Mouse (Mus musculus) E14TG2a.4 (cell line): Measurements from ENCODE around the gene Robo1.

ENCODE experiments used
- H3K27me3 ChIP-seq: 2 replicates; pipeline ENCODE4 v1.6.1; 2014; ENCODE audit warnings: low read length, control low read depth; ENCODE audit not compliant: insufficient read depth
- H3K36me3 ChIP-seq: 2 replicates; pipeline ENCODE4 v1.6.1; 2014; ENCODE audit warnings: low read length, control low read depth; ENCODE audit not compliant: insufficient read depth
- H3K4me1 ChIP-seq: replicated peaks from 2 replicates; pipeline ENCODE4 v1.6.1; 2014; ENCODE audit warnings: low read depth, low read length, control low read depth
- H3K4me3 ChIP-seq: replicated peaks from 2 replicates; pipeline ENCODE4 v1.5.1; 2014; ENCODE audit warnings: mild to moderate bottlenecking, low read length
- H3K9me3 ChIP-seq: 2 replicates; pipeline ENCODE4 v1.6.1; 2014; ENCODE audit warnings: low read length, control low read depth
- CTCF ChIP-seq: conservative IDR thresholded peaks from 2 replicates; pipeline ENCODE4 v1.5.1; 2014; ENCODE audit warnings: low read length
- NANOG ChIP-seq: IDR thresholded peaks from 2 replicates; pipeline ENCODE4 v1.6.1; 2014; ENCODE audit warnings: borderline replicate concordance, low read length, mixed read lengths
- POU5F1 ChIP-seq: IDR thresholded peaks from 2 replicates; pipeline ENCODE4 v1.6.1; 2014; ENCODE audit warnings: low read length, borderline replicate concordance

Gene Robo1

GRCm38 (mm10) chr16:72412879-72413278 is 104.8 kb downstream of the Robo1 start:
- H3K9me3 ChIP-seq, result no peaks in the 10 kb centered on the region
- H3K4me3 ChIP-seq, result no peak overlapping the region
- H3K27me3 ChIP-seq, result no peaks in the 10 kb centered on the region
- H3K36me3 ChIP-seq, result no peaks in the 10 kb centered on the region
- no peak for TF ChIP-seq NANOG
- no peak for TF ChIP-seq POU5F1
- no peak for TF ChIP-seq CTCF
- H3K4me1 ChIP-seq, result no peaks in the 10 kb centered on the region

DNA sequence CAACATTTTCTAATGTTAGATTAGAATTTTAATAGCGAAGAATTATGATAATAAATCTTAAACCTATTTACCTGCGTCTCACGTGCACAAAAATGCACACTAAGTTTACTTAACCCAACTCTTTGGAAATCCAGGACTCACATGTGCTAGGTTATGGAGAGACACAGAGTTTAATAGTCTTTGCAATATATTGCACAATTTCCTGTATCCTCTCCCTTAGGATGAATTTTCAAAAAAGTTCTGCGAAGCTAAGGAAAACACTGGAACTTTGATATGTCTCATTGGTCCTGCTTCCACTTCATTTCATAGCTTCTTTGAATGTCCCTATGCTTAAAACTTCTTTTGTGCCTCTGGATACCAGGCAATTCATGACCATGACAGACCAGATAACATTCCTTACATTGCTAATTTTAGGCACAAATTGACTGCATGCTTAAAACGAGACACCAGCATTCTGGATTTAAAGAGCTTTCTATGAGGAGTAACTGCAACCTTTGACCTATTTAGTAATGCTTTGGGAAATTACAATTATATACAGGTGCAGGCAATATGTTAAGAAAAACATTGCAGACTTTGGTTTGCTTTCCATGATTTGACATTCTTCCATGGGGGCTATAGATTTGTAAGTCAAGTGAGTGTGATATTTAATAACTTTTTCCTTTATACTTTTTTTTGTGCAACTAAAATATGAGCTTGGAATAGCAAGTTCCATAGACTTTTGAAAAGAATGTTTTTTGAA is 111.4 kb downstream of the Robo1 start:
- no peaks in the 10 kb centered on the region for H3K27me3 ChIP-seq
- no peak for TF ChIP-seq POU5F1
- no peak for TF ChIP-seq NANOG
- no peak for TF ChIP-seq CTCF

DNA sequence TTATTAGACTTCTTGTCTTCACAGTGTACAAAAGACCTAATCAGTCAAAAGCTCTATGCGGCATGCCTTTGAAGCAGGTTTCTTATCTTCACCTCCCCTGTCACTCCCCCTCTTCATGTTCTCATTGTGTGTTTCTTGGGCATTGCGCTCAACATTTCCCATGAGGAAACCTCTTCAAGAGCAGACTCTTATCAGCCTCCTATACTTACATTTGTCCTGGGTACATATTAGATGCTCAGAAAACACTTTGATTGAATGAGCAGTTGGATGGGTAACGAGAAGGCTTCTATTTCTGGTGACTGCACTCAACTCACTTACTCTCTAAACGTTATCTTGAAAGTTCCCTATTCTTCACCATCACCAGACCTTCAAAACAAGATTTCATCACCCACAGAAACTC is 114.3 kb downstream of the Robo1 start:
- no peak overlapping the region for H3K4me3 ChIP-seq
- TF ChIP-seq CTCF (no peak), NANOG (no peak), POU5F1 (no peak)

More for the DNA sequence above, 111.4 kb downstream of the Robo1 start:
- H3K9me3 ChIP-seq, result no peaks in the 10 kb centered on the region
- H3K4me1 ChIP-seq, result no peaks in the 10 kb centered on the region
- H3K4me3 ChIP-seq, result no peak overlapping the region
- H3K36me3 ChIP-seq, result no peaks in the 10 kb centered on the region

DNA sequence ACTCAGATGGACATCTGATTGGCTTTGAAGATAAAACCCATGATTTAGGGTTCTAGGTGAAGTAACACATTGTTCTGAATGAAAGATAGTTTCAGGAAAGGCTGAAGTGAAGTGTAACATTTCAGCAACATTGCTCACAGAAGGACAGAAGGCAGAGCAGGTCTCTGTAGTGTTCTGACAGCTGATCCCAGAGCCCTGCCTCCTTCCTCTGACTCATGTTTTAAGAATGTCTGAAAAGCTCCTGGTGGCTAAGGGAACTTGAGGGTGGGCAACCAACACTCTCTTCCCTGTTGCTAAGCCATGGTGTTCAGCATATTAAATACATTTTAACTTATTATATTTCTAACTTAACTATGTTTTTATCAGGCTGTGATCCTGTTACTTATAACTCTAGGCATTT is 126.3 kb downstream of the Robo1 start:
- TF ChIP-seq NANOG (no peak), POU5F1 (no peak), CTCF (no peak)
- H3K27me3 ChIP-seq, result no peaks in the 10 kb centered on the region

More for the DNA sequence above, 114.3 kb downstream of the Robo1 start:
- Histone ChIP-seq H3K4me1 (no peaks in the 10 kb centered on the region), H3K27me3 (no peaks in the 10 kb centered on the region), H3K36me3 (no peaks in the 10 kb centered on the region), H3K9me3 (no peaks in the 10 kb centered on the region)

DNA sequence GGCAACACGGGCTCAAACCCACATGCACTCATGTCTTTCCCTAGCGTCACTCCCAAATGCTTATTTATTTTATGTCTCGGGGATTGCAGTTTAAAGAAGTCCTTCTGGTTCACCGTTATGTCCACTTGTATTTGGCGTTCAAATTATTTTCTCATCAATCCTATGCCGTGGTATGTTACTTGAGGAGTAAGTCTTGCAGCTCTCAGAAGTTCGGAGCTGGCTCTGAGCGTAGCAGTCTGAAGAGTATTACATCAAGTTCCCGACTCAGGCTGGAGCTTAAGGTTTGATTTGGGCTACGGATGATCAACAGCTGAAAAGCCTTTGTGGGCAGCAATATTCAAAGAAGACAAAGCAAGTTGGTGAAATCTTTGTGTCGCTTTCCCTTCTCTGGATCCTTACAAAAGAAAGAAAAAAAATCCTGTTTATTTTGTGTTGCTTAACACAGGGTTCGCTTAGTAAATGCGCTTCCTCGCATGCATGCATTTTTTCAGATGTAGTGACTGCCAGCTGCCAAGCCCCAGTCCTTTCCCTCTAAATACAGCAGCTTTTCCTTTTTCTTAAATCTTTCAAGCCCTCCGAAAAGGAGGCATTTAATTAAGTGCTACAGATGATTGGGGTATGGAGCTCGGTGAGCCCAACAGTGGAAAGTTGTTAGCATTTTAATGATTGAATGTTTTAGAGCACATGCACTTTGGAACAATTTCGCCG is 136.5 kb downstream of the Robo1 start:
- Histone ChIP-seq H3K4me3 (no peak overlapping the region), H3K9me3 (no peaks in the 10 kb centered on the region)

More for the DNA sequence above, 126.3 kb downstream of the Robo1 start:
- H3K36me3 ChIP-seq, result no peaks in the 10 kb centered on the region
- no peaks in the 10 kb centered on the region for H3K4me1 ChIP-seq
- no peak overlapping the region for H3K4me3 ChIP-seq
- no peaks in the 10 kb centered on the region for H3K9me3 ChIP-seq

DNA sequence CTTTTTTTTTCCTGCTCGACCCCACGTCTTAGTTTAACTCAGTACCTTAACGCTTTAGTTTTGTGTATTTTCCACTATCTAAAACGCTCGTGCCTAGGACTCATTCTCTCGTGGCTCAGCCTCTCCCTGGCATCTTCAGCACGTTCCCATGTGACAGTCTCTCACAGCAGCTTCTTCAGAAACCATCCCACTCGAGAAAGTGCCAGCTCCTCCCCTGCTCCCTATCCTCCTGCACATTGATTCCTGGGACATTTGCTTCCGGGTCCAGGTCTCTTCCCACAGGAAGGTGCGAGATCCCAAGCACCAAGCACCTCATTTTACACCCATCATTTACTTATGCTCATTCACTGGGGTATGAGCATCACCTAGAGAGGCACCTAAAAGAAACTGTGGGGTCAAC is 150.0 kb downstream of the Robo1 start:
- H3K4me1 ChIP-seq, result no peaks in the 10 kb centered on the region
- no peaks in the 10 kb centered on the region for H3K27me3 ChIP-seq
- H3K9me3 ChIP-seq, result no peaks in the 10 kb centered on the region
- no peak overlapping the region for H3K4me3 ChIP-seq
- TF ChIP-seq NANOG (no peak), CTCF (no peak), POU5F1 (no peak)
- H3K36me3 ChIP-seq, result no peaks in the 10 kb centered on the region

More for the DNA sequence above, 136.5 kb downstream of the Robo1 start:
- H3K4me1 ChIP-seq, result no peaks in the 10 kb centered on the region
- no peaks in the 10 kb centered on the region for H3K36me3 ChIP-seq
- TF ChIP-seq CTCF (no peak), NANOG (no peak), POU5F1 (no peak)
- no peaks in the 10 kb centered on the region for H3K27me3 ChIP-seq

GRCm38 (mm10) chr16:72458576-72458975 is 150.5 kb downstream of the Robo1 start:
- Histone ChIP-seq H3K9me3 (no peaks in the 10 kb centered on the region), H3K36me3 (no peaks in the 10 kb centered on the region), H3K27me3 (no peaks in the 10 kb centered on the region), H3K4me3 (no peak overlapping the region), H3K4me1 (no peaks in the 10 kb centered on the region)
- TF ChIP-seq POU5F1, result no peak
- TF ChIP-seq NANOG, result no peak
- no peak for TF ChIP-seq CTCF

DNA sequence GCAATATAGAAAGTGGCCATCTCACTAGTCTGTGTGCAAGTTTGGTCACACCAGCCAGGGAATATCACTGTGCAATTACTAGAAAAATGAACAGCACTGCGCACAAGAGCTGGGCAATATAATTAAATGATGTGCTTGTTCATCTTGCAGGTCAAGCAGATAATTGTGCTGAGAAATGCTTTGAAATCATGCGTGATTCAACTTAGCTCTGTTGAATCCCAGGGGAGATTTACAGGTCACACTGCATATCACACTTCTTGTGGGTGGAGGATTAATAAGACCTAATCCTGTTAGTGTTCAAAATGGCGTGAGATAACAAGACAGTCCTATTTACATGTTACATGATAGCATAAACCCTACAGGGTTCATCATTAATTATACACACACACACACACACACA is 157.6 kb downstream of the Robo1 start:
- H3K36me3 ChIP-seq, result no peaks in the 10 kb centered on the region
- H3K9me3 ChIP-seq, result no peaks in the 10 kb centered on the region
- H3K4me3 ChIP-seq, result no peak overlapping the region
- TF ChIP-seq POU5F1 (no peak), CTCF (no peak), NANOG (no peak)
- no peaks in the 10 kb centered on the region for H3K4me1 ChIP-seq
- no peaks in the 10 kb centered on the region for H3K27me3 ChIP-seq
